Mouse (Mus musculus) ES-E14 (cell line): ENCODE data around the gene Kcnip1.

ENCODE experiments used
- CHD2 ChIP-seq: IDR thresholded peaks from 2 replicates; pipeline ENCODE4 v1.6.1; 2014; ENCODE audit warnings: mild to moderate bottlenecking, low read depth, low read length, inconsistent platforms
- ZC3H11A ChIP-seq: IDR thresholded peaks from 2 replicates; pipeline ENCODE4 v1.6.1; 2012; ENCODE audit warnings: low read depth, mild to moderate bottlenecking, inconsistent platforms, low read length, borderline replicate concordance
- ZNF384 ChIP-seq: IDR thresholded peaks from 2 replicates; pipeline ENCODE4 v1.6.1; 2012; ENCODE audit warnings: low read depth, low read length, inconsistent platforms

- TF ChIP-seq CHD2, result no peak
- TF ChIP-seq ZC3H11A, result no peak
- TF ChIP-seq ZNF384, result no peak
These were observed 312.8 kb downstream of the Kcnip1 start for GRCm38 (mm10) chr11:33680151-33680550.
